Mouse (Mus musculus) heart, embryonic 14.5 days (tissue): ENCODE results near the gene Zbtb20. TPM values are rescaled to one million over a fixed set of nuclear protein-coding genes. Genes with fewer than 3 reads are reported as not detected.

Experiments
- ATAC-seq: fragments of 200-750 bp; cut with Nextera tagmentation; 2 replicates; pipeline ENCODE4 v1.8.0; 2017; ENCODE audit warnings: low read depth, moderate TSS enrichment; ENCODE audit not compliant: insufficient number of reproducible peaks, insufficient read depth, low FRiP score
- H3K27ac ChIP-seq, 2 experiments: fragments of 200-500 bp in 1 of 2; fragments of 300-500 bp in 1 of 2; sonication (generic) in 1 of 2; replicated peaks in 1 of 2; 2 replicates each; pipeline ENCODE4 v1.5.1; 2012 to 2014; ENCODE audit warnings: low read depth in 2 of 2, low read length in 2 of 2, control low read depth in 1 of 2, mild to moderate bottlenecking in 1 of 2, mixed read lengths in 1 of 2; ENCODE audit not compliant: control insufficient read depth in 1 of 2, insufficient read depth in 1 of 2
- H3K27me3 ChIP-seq: fragments of 300-500 bp; sonication (generic); 2 replicates; pipeline ENCODE4 v1.6.1; 2014; ENCODE audit warnings: mild to moderate bottlenecking, low read length, control low read depth; ENCODE audit not compliant: control insufficient read depth, insufficient read depth
- H3K36me3 ChIP-seq: fragments of 300-500 bp; sonication (generic); 2 replicates; pipeline ENCODE4 v1.6.1; 2014; ENCODE audit warnings: mild to moderate bottlenecking, control low read depth, low read length, mixed read lengths; ENCODE audit not compliant: control insufficient read depth, insufficient read depth
- H3K4me1 ChIP-seq, 2 experiments: fragments of 200-500 bp in 1 of 2; fragments of 300-500 bp in 1 of 2; sonication (generic) in 1 of 2; 2 replicates each; pipeline ENCODE4 v1.6.1; 2012 to 2014; ENCODE audit warnings: low read length in 2 of 2, control low read depth in 1 of 2, mixed read lengths in 1 of 2; ENCODE audit not compliant: control insufficient read depth in 2 of 2, insufficient read depth in 2 of 2
- H3K4me2 ChIP-seq: fragments of 300-500 bp; sonication (generic); 2 replicates; pipeline ENCODE4 v1.6.1; 2014; ENCODE audit warnings: mild to moderate bottlenecking, low read length
- H3K4me3 ChIP-seq, 2 experiments: fragments of 200-500 bp in 1 of 2; fragments of 300-500 bp in 1 of 2; sonication (generic) in 1 of 2; 2 replicates each; pipeline ENCODE4 v1.5.1; 2012 to 2014; ENCODE audit warnings: low read length in 2 of 2, mild to moderate bottlenecking in 2 of 2, control low read depth in 1 of 2, low read depth in 1 of 2, moderate library complexity in 1 of 2; ENCODE audit not compliant: control insufficient read depth in 1 of 2, insufficient read depth in 1 of 2
- H3K9ac ChIP-seq: fragments of 300-500 bp; sonication (generic); 2 replicates; pipeline ENCODE4 v1.6.1; 2014; ENCODE audit warnings: mild to moderate bottlenecking, low read length
- H3K9me3 ChIP-seq: fragments of 300-500 bp; sonication (generic); 2 replicates; pipeline ENCODE4 v1.6.1; 2016; ENCODE audit warnings: low read length, control low read depth; ENCODE audit not compliant: control insufficient read depth
- WGBS: fragments of 180-500 bp; shearing (Covaris S2); extraction: QIAGEN DNeasy Blood & Tissue Kit; methylation state at CpG from one replicate; pipeline ENCODE4 v1.1.7; 2014; 5-methylcytosine and 5-hydroxymethylcytosine counted together
- polyA plus RNA-seq: library from polyadenylated mRNA; unstranded; fragments of >200 nt; fragmentation: Nextera tagmentation; extraction: Ambion mirVana; gene quantifications from 2 replicates; pipeline ENCODE4 v1.2.1, GENCODE M21; 2014

Zbtb20 gene
- polyA plus RNA-seq, 1 experiment from 2014 or later, result 50.3 TPM

- Histone ChIP-seq H3K9ac (no peak overlapping the region), H3K4me3 (no peak overlapping the region), H3K4me2 (no peak overlapping the region), H3K27me3 (no peaks in the 10 kb centered on the region), H3K9me3 (no peaks in the 10 kb centered on the region), H3K4me1 (peaks cover 7 to 15% of the 10 kb centered on the region in 2 experiments), H3K36me3 (peaks cover 21% of the 10 kb centered on the region), H3K27ac (no peak overlapping the region)
- no peak for ATAC-seq
Observed at GRCm38 (mm10) chr16:43607086-43607485, 731.4 kb downstream of the Zbtb20 start.

GRCm38 (mm10) chr16:43608066-43608465 is 732.4 kb downstream of the Zbtb20 start:
- ATAC-seq, result no peak
- no peaks in the 10 kb centered on the region for H3K27me3 ChIP-seq
- no peak overlapping the region for H3K4me3 ChIP-seq

GRCm38 (mm10) chr16:43610375-43610774 is 734.7 kb downstream of the Zbtb20 start:
- peak overlapping the region in 1 of 2 experiments; percentile 36; a peak in 2 of 4 replicates for H3K27ac ChIP-seq
- WGBS, result 54% methylated on average over 10 of the region's 10 CpGs
- H3K4me2 ChIP-seq, result no peak overlapping the region
- peaks cover 5 to 17% of the 10 kb centered on the region in 2 experiments for H3K4me1 ChIP-seq
- no peak overlapping the region for H3K9ac ChIP-seq
- H3K9me3 ChIP-seq, result no peaks in the 10 kb centered on the region
- no peak overlapping the region for H3K4me3 ChIP-seq
- H3K27me3 ChIP-seq, result no peaks in the 10 kb centered on the region
- peaks cover 26% of the 10 kb centered on the region for H3K36me3 ChIP-seq
- peak; percentile 17; the same call in 1 of the 2 replicates for ATAC-seq

More at GRCm38 (mm10) chr16:43608066-43608465, 732.4 kb downstream of the Zbtb20 start:
- Histone ChIP-seq H3K4me2 (no peak overlapping the region), H3K4me1 (peaks cover 7 to 15% of the 10 kb centered on the region in 2 experiments), H3K27ac (no peak overlapping the region), H3K36me3 (peaks cover 26% of the 10 kb centered on the region), H3K9me3 (no peaks in the 10 kb centered on the region), H3K9ac (no peak overlapping the region)

DNA sequence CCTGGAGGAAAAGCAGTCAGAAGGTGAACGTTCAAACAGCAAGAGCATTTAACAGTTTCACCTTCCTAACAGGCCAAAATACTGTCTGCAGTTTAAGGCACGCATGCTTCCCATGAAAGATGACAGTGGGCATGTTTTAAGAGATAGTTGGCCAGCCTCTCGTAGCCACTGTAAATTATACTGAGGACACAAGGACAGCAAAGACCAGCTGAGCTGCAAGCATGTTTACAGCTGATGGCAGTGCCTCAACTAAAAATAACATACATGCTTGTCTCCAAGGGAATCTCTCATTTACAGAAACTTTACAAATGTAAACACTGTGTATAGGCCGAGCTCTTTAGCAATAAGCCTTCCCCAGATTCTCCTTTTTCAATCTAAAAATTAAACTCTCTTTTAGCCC is 740.7 kb downstream of the Zbtb20 start:
- no peaks in the 10 kb centered on the region for H3K9me3 ChIP-seq
- peak overlapping the region in 1 of 2 experiments; percentile 53; a peak in 3 of 4 replicates for H3K27ac ChIP-seq
- no peak overlapping the region for H3K9ac ChIP-seq
- H3K4me1 ChIP-seq, result peaks cover 10 to 29% of the 10 kb centered on the region in 2 experiments
- H3K36me3 ChIP-seq, result peaks cover 22% of the 10 kb centered on the region
- H3K4me3 ChIP-seq, result no peak overlapping the region
- ATAC-seq, result no peak
- H3K27me3 ChIP-seq, result no peaks in the 10 kb centered on the region
- 55% methylated on average over 4 of the region's 4 CpGs for WGBS
- no peak overlapping the region for H3K4me2 ChIP-seq

DNA sequence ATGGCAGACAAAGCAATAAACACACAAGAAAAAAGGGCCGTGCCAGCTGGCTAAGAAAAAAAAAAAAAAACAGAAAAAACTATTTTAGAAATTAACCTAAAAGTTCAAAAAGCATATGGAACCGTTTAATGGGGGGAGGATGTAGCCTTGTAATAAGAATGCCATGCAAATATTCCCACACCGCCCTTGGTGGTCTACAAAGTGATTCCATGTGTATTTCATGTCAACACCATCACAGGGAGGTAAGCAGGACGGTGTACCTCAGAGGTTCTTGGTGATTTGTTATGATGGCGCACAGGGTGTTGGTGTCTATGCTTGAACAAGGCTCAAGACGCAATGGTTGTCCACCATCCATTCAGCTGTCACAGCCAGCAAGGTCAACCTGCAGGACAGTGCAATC is 741.7 kb downstream of the Zbtb20 start:
- 92% methylated on average over 6 of the region's 6 CpGs for WGBS
- no peak overlapping the region for H3K4me2 ChIP-seq
- no peak overlapping the region for H3K27ac ChIP-seq
- no peak overlapping the region for H3K9ac ChIP-seq
- H3K4me1 ChIP-seq, result peaks cover 10 to 29% of the 10 kb centered on the region in 2 experiments
- H3K36me3 ChIP-seq, result peaks cover 22% of the 10 kb centered on the region
- H3K9me3 ChIP-seq, result no peaks in the 10 kb centered on the region
- no peak overlapping the region for H3K4me3 ChIP-seq
- no peaks in the 10 kb centered on the region for H3K27me3 ChIP-seq
- ATAC-seq, result no peak

DNA sequence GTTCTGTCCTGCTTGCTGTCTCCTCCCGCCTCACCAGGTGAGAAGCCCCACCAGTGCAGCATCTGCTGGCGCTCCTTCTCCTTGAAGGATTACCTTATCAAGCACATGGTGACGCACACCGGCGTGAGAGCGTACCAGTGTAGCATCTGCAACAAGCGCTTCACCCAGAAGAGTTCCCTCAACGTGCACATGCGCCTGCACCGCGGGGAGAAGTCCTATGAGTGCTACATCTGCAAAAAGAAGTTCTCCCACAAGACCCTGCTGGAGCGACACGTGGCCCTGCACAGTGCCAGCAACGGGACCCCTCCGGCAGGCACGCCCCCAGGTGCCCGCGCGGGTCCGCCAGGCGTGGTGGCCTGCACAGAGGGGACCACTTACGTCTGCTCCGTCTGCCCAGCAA is 742.6 kb downstream of the Zbtb20 start:
- Histone ChIP-seq H3K9me3 (no peaks in the 10 kb centered on the region), H3K4me1 (peaks cover 10 to 29% of the 10 kb centered on the region in 2 experiments), H3K27ac (no peak overlapping the region), H3K4me2 (no peak overlapping the region), H3K4me3 (no peak overlapping the region), H3K36me3 (peaks cover 17% of the 10 kb centered on the region), H3K27me3 (no peaks in the 10 kb centered on the region), H3K9ac (no peak overlapping the region)
- WGBS, result 84% methylated on average over 23 of the region's 23 CpGs
- no peak for ATAC-seq

- no peak for ATAC-seq
- Histone ChIP-seq H3K4me3 (no peak overlapping the region), H3K27ac (0 out of 4 replicates have a peak overlapping the region, but pooled peaks of 1 of the 2 experiments have one; percentile 4), H3K27me3 (no peaks in the 10 kb centered on the region), H3K9ac (no peak overlapping the region), H3K36me3 (peaks cover 17% of the 10 kb centered on the region), H3K4me1 (peaks cover 10 to 28% of the 10 kb centered on the region in 2 experiments), H3K4me2 (no peak overlapping the region), H3K9me3 (no peaks in the 10 kb centered on the region)
- 50% methylated on average over 6 of the region's 6 CpGs for WGBS
Observed at GRCm38 (mm10) chr16:43619277-43619676, 743.6 kb downstream of the Zbtb20 start.

DNA sequence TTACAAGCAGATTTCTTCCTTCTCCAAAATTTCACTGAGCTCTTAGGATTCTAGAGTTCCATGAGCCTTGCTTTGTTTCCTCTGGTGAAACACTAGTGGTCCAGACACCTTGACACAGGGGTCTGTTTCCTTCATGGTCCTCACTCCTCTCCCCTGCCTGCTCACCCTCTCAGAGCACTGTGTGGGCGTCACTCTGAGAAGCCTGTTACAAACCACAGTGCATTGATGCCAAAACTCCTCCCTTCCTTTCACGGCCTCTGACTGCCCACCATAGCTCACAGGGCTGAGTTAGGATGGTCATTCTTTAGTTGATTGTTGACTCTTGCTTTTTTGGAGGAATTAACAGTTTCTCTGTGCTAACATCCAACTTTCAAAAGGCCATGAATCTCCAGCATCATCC is 744.7 kb downstream of the Zbtb20 start:
- Histone ChIP-seq H3K27ac (no peak overlapping the region), H3K4me1 (peaks cover 8 to 23% of the 10 kb centered on the region in 2 experiments), H3K9me3 (no peaks in the 10 kb centered on the region), H3K27me3 (no peaks in the 10 kb centered on the region), H3K4me3 (no peak overlapping the region), H3K9ac (no peak overlapping the region), H3K4me2 (no peak overlapping the region), H3K36me3 (peaks cover 17% of the 10 kb centered on the region)
- WGBS, result 23% methylated on average over 2 of the region's 2 CpGs
- ATAC-seq, result no peak
